ENCODE assay signal across 9 mouse cellular contexts in the genomic region with DNA sequence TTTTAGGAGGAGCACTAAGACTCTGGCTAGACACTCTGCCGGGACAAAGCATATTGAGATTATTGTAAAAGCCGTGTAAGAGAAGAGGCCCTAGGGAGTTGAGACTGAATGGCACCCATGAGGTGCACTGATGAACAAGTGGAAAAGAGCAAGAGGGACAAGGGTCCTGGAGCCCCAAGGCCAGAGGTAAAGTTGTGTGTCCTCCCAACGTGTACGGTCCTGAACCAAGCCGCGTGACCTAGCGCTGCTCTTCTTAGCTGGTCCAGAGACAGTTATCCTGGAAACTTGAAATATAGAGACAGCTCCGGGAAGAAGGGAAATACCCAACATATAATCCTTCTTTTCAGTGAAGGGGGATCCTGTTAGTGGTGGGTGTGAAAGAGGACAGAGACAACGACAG. TPM values are rescaled to one million over a fixed set of nuclear protein-coding genes. Genes with fewer than 3 reads are reported as not detected.
A peak's percentile ranks its signal among the peaks of the same experiment; 100 is the strongest.
DNase-seq lines count a peak whose midpoint lies in the region; ATAC-seq lines count a peak whose summit lies in the region.
"Had no signal": no experiment of that assay in that cellular context is flagged by ENCODE, and none has a peak within 500 bp of the region (broad histone marks: within the 10 kb centered on the region; RNA-seq: fewer than 3 reads in every experiment).

No protein-coding gene starts in this region.

- no peak for DNase-seq in heart, postnatal 25 days (ENCODE audit: low spot score)
- DNase-seq in embryonic facial prominence, embryonic 10.5 days (ENCODE audit: low spot score): peak; percentile 19
- DNase-seq in left cerebral cortex, adult 8-10 months (ENCODE audit: low spot score in 2 of 2): no peak
- DNase-seq in ovary, postnatal 10 days (ENCODE audit: low spot score): no peak
- DNase-seq in right cerebral cortex, postnatal 25 days: no peak

- WGBS in heart, embryonic 14.5 days: 63% methylated on average over 9 of the region's 9 CpGs
- 64% methylated on average over 9 of the region's 9 CpGs for WGBS in embryonic facial prominence, embryonic 10.5 days
- 56% methylated on average over 9 of the region's 9 CpGs for WGBS in hindbrain, embryonic 15.5 days
- 54% methylated on average over 9 of the region's 9 CpGs for WGBS in midbrain, embryonic 13.5 days

- no peaks in the 10 kb centered on the region for H3K9me3 ChIP-seq in heart, embryonic 14.5 days (ENCODE audit: control insufficient read depth, low read length)
- no peaks in the 10 kb centered on the region for H3K9me3 ChIP-seq in embryonic facial prominence, embryonic 10.5 days
- H3K9me3 ChIP-seq in hindbrain, embryonic 15.5 days: no peaks in the 10 kb centered on the region
- no peaks in the 10 kb centered on the region for H3K9me3 ChIP-seq in midbrain, embryonic 13.5 days

- H3K4me3 ChIP-seq in heart, embryonic 14.5 days (ENCODE audit: control insufficient read depth in 1 of 2, insufficient read depth in 1 of 2, low read depth in 1 of 2, low read length in 2 of 2): peak overlapping the region; percentile 48 to 63; a peak in 3 of 4 replicates
- H3K4me3 ChIP-seq in embryonic facial prominence, embryonic 10.5 days: peak overlapping the region; percentile 62
- H3K4me3 ChIP-seq in hindbrain, embryonic 15.5 days: peak overlapping the region; percentile 48
- H3K4me3 ChIP-seq in midbrain, embryonic 13.5 days (replicated peaks): peak overlapping the region; percentile 52

- peak overlapping the region; percentile 74 for H3K9ac ChIP-seq in heart, embryonic 14.5 days (ENCODE audit: low read length)
- peak overlapping the region; percentile 45; the same call in 1 of the 2 replicates for H3K9ac ChIP-seq in hindbrain, embryonic 15.5 days
- peak overlapping the region; percentile 74; the same call in 1 of the 2 replicates for H3K9ac ChIP-seq in midbrain, embryonic 13.5 days (replicated peaks)

- H3K27ac ChIP-seq in heart, embryonic 14.5 days (replicated peaks in 1 of 2; ENCODE audit: control insufficient read depth in 1 of 2, insufficient read depth in 1 of 2, low read depth in 2 of 2, low read length in 2 of 2): no peak overlapping the region
- no peak overlapping the region for H3K27ac ChIP-seq in embryonic facial prominence, embryonic 10.5 days (replicated peaks)
- no peak overlapping the region for H3K27ac ChIP-seq in hindbrain, embryonic 15.5 days (replicated peaks)
- no peak overlapping the region for H3K27ac ChIP-seq in midbrain, embryonic 13.5 days

- H3K36me3 ChIP-seq in heart, embryonic 14.5 days (ENCODE audit: control insufficient read depth, insufficient read depth, low read length): no peaks in the 10 kb centered on the region
- no peaks in the 10 kb centered on the region for H3K36me3 ChIP-seq in embryonic facial prominence, embryonic 10.5 days (replicated peaks)
- H3K36me3 ChIP-seq in hindbrain, embryonic 15.5 days: no peaks in the 10 kb centered on the region
- H3K36me3 ChIP-seq in midbrain, embryonic 13.5 days: no peaks in the 10 kb centered on the region

- intact Hi-C loops in heart, postnatal 25 days (cut with DNase I): no loop called here

- no peaks in the 10 kb centered on the region for H3K4me1 ChIP-seq in heart, embryonic 14.5 days (ENCODE audit: control insufficient read depth in 2 of 2, insufficient read depth in 2 of 2, low read length in 2 of 2)
- H3K4me1 ChIP-seq in embryonic facial prominence, embryonic 10.5 days: peaks cover 6% of the 10 kb centered on the region
- peaks cover 10% of the 10 kb centered on the region for H3K4me1 ChIP-seq in hindbrain, embryonic 15.5 days (replicated peaks)
- H3K4me1 ChIP-seq in midbrain, embryonic 13.5 days (replicated peaks): peaks cover 9% of the 10 kb centered on the region

- peak overlapping the region; percentile 87 for H3K4me2 ChIP-seq in heart, embryonic 14.5 days (ENCODE audit: low read length)
- peak overlapping the region; percentile 92 for H3K4me2 ChIP-seq in hindbrain, embryonic 15.5 days
- peak overlapping the region; percentile 87 for H3K4me2 ChIP-seq in midbrain, embryonic 13.5 days (replicated peaks)

- peaks cover 11% of the 10 kb centered on the region for H3K27me3 ChIP-seq in heart, embryonic 14.5 days (ENCODE audit: control insufficient read depth, insufficient read depth, low read length)
- H3K27me3 ChIP-seq in embryonic facial prominence, embryonic 10.5 days (replicated peaks; ENCODE audit: low read depth, poor library complexity, severe bottlenecking): peaks cover 30% of the 10 kb centered on the region
- peaks cover 13% of the 10 kb centered on the region for H3K27me3 ChIP-seq in hindbrain, embryonic 15.5 days
- H3K27me3 ChIP-seq in midbrain, embryonic 13.5 days: peaks cover 12% of the 10 kb centered on the region
- H3K27me3 ChIP-seq: CH12.LX had no signal

- no peak for ATAC-seq in heart, embryonic 14.5 days (ENCODE audit: insufficient number of reproducible peaks, insufficient read depth, low FRiP score, low read depth)
- no peak for ATAC-seq in hindbrain, embryonic 15.5 days (ENCODE audit: low FRiP score, low read depth)
- ATAC-seq in midbrain, embryonic 13.5 days: no peak

RNA-seq across cellular contexts. Expression of gene Eif3c, which starts 29.7 kb away (rescaled TPM):
- polyA plus RNA-seq in heart, embryonic 14.5 days (2014; fragmentation: Nextera tagmentation; extraction: Ambion mirVana): 112 and 116 TPM in 2 replicates
- 100 to 1,000 TPM; 130 to 139 TPM for total RNA-seq in heart, postnatal 25 days (2021)
- polyA plus RNA-seq in embryonic facial prominence, embryonic 10.5 days (2016; fragmentation: Nextera tagmentation; extraction: Ambion mirVana): 223 and 224 TPM in 2 replicates
- polyA plus RNA-seq in hindbrain, embryonic 15.5 days (2015; fragmentation: Nextera tagmentation; extraction: Ambion mirVana): 176 and 179 TPM in 2 replicates
- 207 and 213 TPM in 2 replicates for polyA plus RNA-seq in midbrain, embryonic 13.5 days (2015; fragmentation: Nextera tagmentation; extraction: Ambion mirVana)
- 100 to 1,000 TPM; 173 to 189 (median 180) TPM for total RNA-seq in left cerebral cortex, adult 8-10 months (2022)

RNA-seq across cellular contexts. Expression of gene Atxn2l, which starts 33.2 kb away (rescaled TPM):
- polyA plus RNA-seq in heart, embryonic 14.5 days (2014; fragmentation: Nextera tagmentation; extraction: Ambion mirVana): 31.2 and 38.8 TPM in 2 replicates
- 10 to 100 TPM; 37.0 to 41.7 TPM for total RNA-seq in heart, postnatal 25 days (2021)
- 50.4 and 54.1 TPM in 2 replicates for polyA plus RNA-seq in embryonic facial prominence, embryonic 10.5 days (2016; fragmentation: Nextera tagmentation; extraction: Ambion mirVana)
- polyA plus RNA-seq in hindbrain, embryonic 15.5 days (2015; fragmentation: Nextera tagmentation; extraction: Ambion mirVana): 68.6 and 75.7 TPM in 2 replicates
- polyA plus RNA-seq in midbrain, embryonic 13.5 days (2015; fragmentation: Nextera tagmentation; extraction: Ambion mirVana): 65.1 and 76.5 TPM in 2 replicates
- 100 to 1,000 TPM in 3 of 4 experiments, 10 to 100 TPM in 1; 98.1 to 122 (median 112) TPM for total RNA-seq in left cerebral cortex, adult 8-10 months (2022)

RNA-seq across cellular contexts. Expression of gene Apobr, which starts 48.3 kb away (rescaled TPM):
- 0.53 and 0.81 TPM in 2 replicates for polyA plus RNA-seq in heart, embryonic 14.5 days (2014; fragmentation: Nextera tagmentation; extraction: Ambion mirVana)
- total RNA-seq in heart, postnatal 25 days (2021): under 1 TPM; 0.28 to 0.86 TPM
- polyA plus RNA-seq in embryonic facial prominence, embryonic 10.5 days (2016; fragmentation: Nextera tagmentation; extraction: Ambion mirVana): 0.29 and 0.41 TPM in 2 replicates
- polyA plus RNA-seq in hindbrain, embryonic 15.5 days (2015; fragmentation: Nextera tagmentation; extraction: Ambion mirVana): 0.46 and 0.52 TPM in 2 replicates
- polyA plus RNA-seq in midbrain, embryonic 13.5 days (2015; fragmentation: Nextera tagmentation; extraction: Ambion mirVana): 0.21 and 0.69 TPM in 2 replicates
- 1 to 10 TPM in 2 of 4 experiments, under 1 TPM in 2; 0.63 to 1.4 (median 1.0) TPM for total RNA-seq in left cerebral cortex, adult 8-10 months (2022)

RNA-seq across cellular contexts. Expression of gene Cln3, which starts 49.2 kb away (rescaled TPM):
- polyA plus RNA-seq in heart, embryonic 14.5 days (2014; fragmentation: Nextera tagmentation; extraction: Ambion mirVana): 14.2 and 21.8 TPM in 2 replicates
- 10 to 100 TPM; 11.3 to 13.6 TPM for total RNA-seq in heart, postnatal 25 days (2021)
- 22.9 and 27.1 TPM in 2 replicates for polyA plus RNA-seq in embryonic facial prominence, embryonic 10.5 days (2016; fragmentation: Nextera tagmentation; extraction: Ambion mirVana)
- 33.4 and 37.2 TPM in 2 replicates for polyA plus RNA-seq in hindbrain, embryonic 15.5 days (2015; fragmentation: Nextera tagmentation; extraction: Ambion mirVana)
- 27.7 and 28.8 TPM in 2 replicates for polyA plus RNA-seq in midbrain, embryonic 13.5 days (2015; fragmentation: Nextera tagmentation; extraction: Ambion mirVana)
- 10 to 100 TPM; 28.5 to 49.0 (median 38.7) TPM for total RNA-seq in left cerebral cortex, adult 8-10 months (2022)

RNA-seq across cellular contexts. Expression of gene Tufm, which starts 49.3 kb away (rescaled TPM):
- polyA plus RNA-seq in heart, embryonic 14.5 days (2014; fragmentation: Nextera tagmentation; extraction: Ambion mirVana): 188 and 199 TPM in 2 replicates
- total RNA-seq in heart, postnatal 25 days (2021): 100 to 1,000 TPM; 326 to 329 TPM
- 169 and 185 TPM in 2 replicates for polyA plus RNA-seq in embryonic facial prominence, embryonic 10.5 days (2016; fragmentation: Nextera tagmentation; extraction: Ambion mirVana)
- polyA plus RNA-seq in hindbrain, embryonic 15.5 days (2015; fragmentation: Nextera tagmentation; extraction: Ambion mirVana): 126 and 130 TPM in 2 replicates
- polyA plus RNA-seq in midbrain, embryonic 13.5 days (2015; fragmentation: Nextera tagmentation; extraction: Ambion mirVana): 117 and 124 TPM in 2 replicates
- total RNA-seq in left cerebral cortex, adult 8-10 months (2022): 10 to 100 TPM; 77.6 to 99.8 (median 84.1) TPM
